Mouse (Mus musculus) embryonic fibroblast, embryonic 13.5 days (primary cell): ENCODE measurements around the gene Pitpnm2. TPM values are rescaled to one million over a fixed set of nuclear protein-coding genes. Genes with fewer than 3 reads are reported as not detected.

ENCODE experiments used
- H3K27ac ChIP-seq: 2 replicates; pipeline ENCODE4 v1.5.1; 2012; ENCODE audit warnings: low read length, control low read depth, inconsistent platforms; ENCODE audit not compliant: insufficient read depth
- H3K4me1 ChIP-seq: 2 replicates; pipeline ENCODE4 v1.6.1; 2011; ENCODE audit warnings: low read length; ENCODE audit not compliant: control insufficient read depth, insufficient read depth
- H3K4me3 ChIP-seq: 2 replicates; pipeline ENCODE4 v1.5.1; 2011; ENCODE audit warnings: mild to moderate bottlenecking, control low read depth, low read length; ENCODE audit not compliant: insufficient read depth
- CTCF ChIP-seq: IDR thresholded peaks from 2 replicates; pipeline ENCODE4 v1.5.1; 2011; ENCODE audit warnings: mild to moderate bottlenecking, control low read depth, low read length, moderate library complexity, borderline replicate concordance; ENCODE audit not compliant: insufficient read depth
- POLR2A ChIP-seq: IDR thresholded peaks from 2 replicates; pipeline ENCODE4 v1.6.1; 2011; ENCODE audit warnings: low read depth, mild to moderate bottlenecking, control low read depth, low read length, moderate library complexity
- polyA plus RNA-seq: library from polyadenylated mRNA; stranded (reverse); fragments of >200 nt; gene quantifications from 2 replicates; pipeline ENCODE4 v1.2.4, GENCODE M21; 2011; ENCODE audit warnings: low read depth; ENCODE audit not compliant: missing spikeins, insufficient read length

Pitpnm2 gene
- polyA plus RNA-seq, 1 experiment = 22.7 TPM

- Histone ChIP-seq H3K27ac (no peak overlapping the region), H3K4me3 (no peak overlapping the region), H3K4me1 (peaks cover 16% of the 10 kb centered on the region)
- TF ChIP-seq CTCF = no peak
- no peak for TF ChIP-seq POLR2A
Observed at GRCm38 (mm10) chr5:124225891-124226290, 23.7 kb downstream of the Pitpnm2 start.

DNA sequence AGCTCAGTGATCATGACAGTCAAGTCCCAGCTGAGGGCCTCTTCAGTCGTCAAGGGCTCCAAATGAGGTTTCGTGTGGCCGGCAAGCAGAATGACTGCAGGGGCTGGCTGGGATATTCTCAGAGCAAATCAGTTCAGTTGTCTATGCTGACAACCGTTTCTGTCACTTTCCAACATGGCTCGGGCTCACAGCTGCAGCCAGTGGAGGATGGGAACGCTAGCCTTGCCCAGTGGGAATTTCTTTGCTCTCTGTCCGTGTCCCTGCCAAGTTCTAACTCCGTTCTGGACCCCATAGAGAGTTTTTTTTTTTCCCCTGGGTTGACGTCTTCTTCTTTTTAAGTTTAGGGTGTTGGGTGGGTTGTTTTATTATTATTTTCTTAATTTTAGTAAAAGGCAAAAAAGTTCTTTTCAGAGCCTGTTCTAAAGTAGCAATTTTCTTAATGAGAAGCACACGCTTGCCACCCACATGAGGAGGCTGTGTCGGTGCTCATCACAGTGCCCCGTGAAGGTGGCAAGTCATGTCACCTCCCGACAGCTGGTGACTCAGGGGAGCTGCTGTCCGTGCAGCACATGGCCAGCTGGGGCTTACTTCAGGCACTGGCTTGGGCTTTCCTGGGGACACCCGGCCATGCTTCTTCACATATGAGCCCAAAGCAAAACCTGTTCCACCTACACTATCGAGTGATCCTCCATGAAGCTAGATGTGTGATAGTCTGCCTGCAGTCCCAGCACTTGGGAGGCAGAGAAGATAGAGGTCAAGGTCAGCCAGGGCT lies 25.1 kb downstream of the Pitpnm2 start:
- Histone ChIP-seq H3K27ac (no peak overlapping the region), H3K4me3 (no peak overlapping the region), H3K4me1 (peaks cover 21% of the 10 kb centered on the region)
- TF ChIP-seq POLR2A (no peak), CTCF (no peak)

- TF ChIP-seq CTCF (no peak), POLR2A (no peak)
- H3K4me1 ChIP-seq = peaks cover 21% of the 10 kb centered on the region
- H3K27ac ChIP-seq = no peak overlapping the region
- no peak overlapping the region for H3K4me3 ChIP-seq
Observed at GRCm38 (mm10) chr5:124223574-124223973, 26.0 kb downstream of the Pitpnm2 start.

GRCm38 (mm10) chr5:124222696-124223095 lies 26.9 kb downstream of the Pitpnm2 start:
- no peak for TF ChIP-seq POLR2A
- no peak for TF ChIP-seq CTCF

GRCm38 (mm10) chr5:124221736-124222040 lies 27.9 kb downstream of the Pitpnm2 start:
- H3K4me1 ChIP-seq = peaks cover 21% of the 10 kb centered on the region
- no peak for TF ChIP-seq CTCF
- no peak for TF ChIP-seq POLR2A
- H3K27ac ChIP-seq = no peak overlapping the region
- H3K4me3 ChIP-seq = no peak overlapping the region

More at GRCm38 (mm10) chr5:124222696-124223095, 26.9 kb downstream of the Pitpnm2 start:
- Histone ChIP-seq H3K27ac (no peak overlapping the region), H3K4me1 (peaks cover 21% of the 10 kb centered on the region), H3K4me3 (no peak overlapping the region)

- H3K27ac ChIP-seq = peak overlapping the region; percentile 20; the same call in 1 of the 2 replicates
- TF ChIP-seq CTCF = no peak
- TF ChIP-seq POLR2A = no peak
- H3K4me3 ChIP-seq = no peak overlapping the region
- H3K4me1 ChIP-seq = peaks cover 21% of the 10 kb centered on the region
Observed at GRCm38 (mm10) chr5:124221037-124221735, 28.4 kb downstream of the Pitpnm2 start.

DNA sequence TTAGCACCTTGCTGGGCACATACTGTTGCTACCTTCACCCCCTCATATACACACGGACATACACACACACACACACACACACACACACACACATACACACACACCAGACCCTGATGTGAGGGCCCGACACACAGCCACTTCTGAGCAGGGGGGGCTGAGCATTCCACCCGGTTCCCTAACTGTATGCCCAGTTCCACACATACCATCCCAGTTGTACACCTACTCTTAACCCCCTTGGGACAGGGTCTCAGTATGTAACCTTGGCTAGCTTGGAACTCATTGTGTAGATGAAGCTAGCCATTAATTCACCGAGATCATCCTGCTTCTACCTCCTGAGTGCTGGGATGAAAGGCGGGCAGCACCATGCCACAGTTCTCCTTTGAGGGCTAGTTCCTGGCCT lies 29.0 kb downstream of the Pitpnm2 start:
- Histone ChIP-seq H3K4me3 (no peak overlapping the region), H3K4me1 (peaks cover 21% of the 10 kb centered on the region), H3K27ac (peak overlapping the region; percentile 20; the same call in 1 of the 2 replicates)
- TF ChIP-seq CTCF (no peak), POLR2A (no peak)

DNA sequence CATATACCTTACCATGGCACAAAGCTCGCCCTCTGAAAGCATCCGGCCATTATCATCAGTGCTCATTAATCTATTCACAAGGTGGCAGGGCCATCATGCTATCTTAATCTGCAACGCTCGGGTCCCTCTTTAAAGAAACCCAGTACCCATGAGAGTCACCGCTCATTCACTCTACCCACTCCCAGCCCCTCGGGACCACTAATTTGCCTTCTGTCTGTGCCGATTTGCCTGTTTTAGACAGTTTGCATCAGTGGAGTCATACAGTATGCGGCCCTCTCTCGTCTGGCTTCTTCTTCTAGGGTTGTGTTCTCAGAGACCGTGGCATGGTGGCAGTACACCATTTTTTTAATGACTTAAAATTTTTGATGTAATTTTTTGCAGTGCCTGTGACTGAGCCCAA lies 30.1 kb downstream of the Pitpnm2 start:
- TF ChIP-seq POLR2A (no peak), CTCF (no peak)
- Histone ChIP-seq H3K4me3 (no peak overlapping the region), H3K27ac (no peak overlapping the region), H3K4me1 (peaks cover 21% of the 10 kb centered on the region)

- TF ChIP-seq CTCF (no peak), POLR2A (no peak)
- peaks cover 21% of the 10 kb centered on the region for H3K4me1 ChIP-seq
- no peak overlapping the region for H3K27ac ChIP-seq
- no peak overlapping the region for H3K4me3 ChIP-seq
Observed at GRCm38 (mm10) chr5:124218986-124219385, 30.6 kb downstream of the Pitpnm2 start.
